Mouse (Mus musculus) myocyte (in vitro differentiated cells): ENCODE data around the gene Ddi1. TPM values are rescaled to one million over a fixed set of nuclear protein-coding genes. Genes with fewer than 3 reads are reported as not detected.

Source experiments
- H3K27me3 ChIP-seq: one replicate; pipeline ENCODE4 v1.6.1; 2011; ENCODE audit not compliant: control insufficient read depth, insufficient read depth, insufficient read length
- H3K36me3 ChIP-seq: one replicate; pipeline ENCODE4 v1.6.1; 2011; ENCODE audit not compliant: control insufficient read depth, insufficient read depth
- H3K4me2 ChIP-seq: one replicate; pipeline ENCODE4 v1.6.1; 2011; ENCODE audit warnings: low read depth, control low read depth
- H3K4me3 ChIP-seq: one replicate; pipeline ENCODE4 v1.5.1; 2011; ENCODE audit warnings: mild to moderate bottlenecking, control low read depth, moderate library complexity
- H3K79me2 ChIP-seq: one replicate; pipeline ENCODE4 v1.6.1; 2011; ENCODE audit not compliant: control insufficient read depth, insufficient read depth
- H3ac ChIP-seq: one replicate; pipeline ENCODE4 v1.6.1; 2011; ENCODE audit not compliant: control insufficient read depth, insufficient read length
- CEBPB ChIP-seq: IDR thresholded peaks from 2 replicates; pipeline ENCODE4 v1.6.1; 2011; ENCODE audit warnings: mild to moderate bottlenecking, moderate library complexity; ENCODE audit not compliant: poor library complexity, insufficient read depth, severe bottlenecking
- E2F4 ChIP-seq: IDR thresholded peaks from one replicate; pipeline ENCODE4 v1.6.1; 2011; ENCODE audit warnings: mild to moderate bottlenecking, control low read depth, moderate library complexity; ENCODE audit not compliant: insufficient read depth
- MAX ChIP-seq: IDR thresholded peaks from one replicate; pipeline ENCODE4 v1.6.1; 2011; ENCODE audit warnings: low read depth, mild to moderate bottlenecking, control low read depth
- MYOD1 ChIP-seq, 3 experiments: IDR thresholded peaks; one replicate each; pipeline ENCODE4 v1.6.1; 2011; ENCODE audit warnings: control low read depth in 2 of 3, low read depth in 2 of 3, mild to moderate bottlenecking in 2 of 3, moderate library complexity in 1 of 3; ENCODE audit not compliant: insufficient read length in 2 of 3, control insufficient read depth in 1 of 3
- MYOG ChIP-seq, 3 experiments: IDR thresholded peaks; one replicate each; pipeline ENCODE4 v1.6.1; 2011; ENCODE audit warnings: control low read depth in 2 of 3, low read depth in 2 of 3, mild to moderate bottlenecking in 2 of 3; ENCODE audit not compliant: insufficient read length in 2 of 3, control insufficient read depth in 1 of 3, insufficient read depth in 1 of 3
- POLR2A ChIP-seq: IDR thresholded peaks from one replicate; pipeline ENCODE4 v1.6.1; 2011; ENCODE audit warnings: low read depth, mild to moderate bottlenecking, control low read depth, moderate library complexity; ENCODE audit not compliant: insufficient read length
- POLR2AphosphoS2 ChIP-seq: IDR thresholded peaks from one replicate; pipeline ENCODE4 v1.6.1; 2011; ENCODE audit warnings: low read depth, control low read depth; ENCODE audit not compliant: insufficient read length
- REST ChIP-seq: IDR thresholded peaks from one replicate; pipeline ENCODE4 v1.6.1; 2011; ENCODE audit warnings: mild to moderate bottlenecking, control low read depth, moderate library complexity; ENCODE audit not compliant: insufficient read depth, insufficient read length
- SRF ChIP-seq: IDR thresholded peaks from one replicate; pipeline ENCODE4 v1.6.1; 2011; ENCODE audit warnings: low read depth; ENCODE audit not compliant: control insufficient read depth, insufficient read length
- TCF12 ChIP-seq: IDR thresholded peaks from one replicate; pipeline ENCODE4 v1.6.1; 2011; ENCODE audit warnings: mild to moderate bottlenecking, control low read depth; ENCODE audit not compliant: poor library complexity, insufficient read depth, severe bottlenecking
- TCF3 ChIP-seq: IDR thresholded peaks from one replicate; pipeline ENCODE4 v1.6.1; 2011; ENCODE audit warnings: low read depth, control low read depth; ENCODE audit not compliant: insufficient read length
- USF1 ChIP-seq: IDR thresholded peaks from one replicate; pipeline ENCODE4 v1.6.1; 2011; ENCODE audit warnings: low read depth, mild to moderate bottlenecking, control low read depth, moderate library complexity
- polyA plus RNA-seq: library from polyadenylated mRNA; unstranded; fragments of >200 nt; fragmentation: generic; extraction: Trizol; gene quantifications from one replicate; pipeline ENCODE4 v1.2.1, GENCODE M21; 2012; ENCODE audit warnings: missing spikeins

Ddi1 gene
- 0.01 TPM for polyA plus RNA-seq

- Histone ChIP-seq H3K4me2 (no peak within 1 kb of the TSS), H3K27me3 (no peaks in the 10 kb centered on the region), H3K36me3 (no peaks in the 10 kb centered on the region), H3K79me2 (no peaks in the 10 kb centered on the region), H3K4me3 (no peak within 1 kb of the TSS), H3ac (no peak within 1 kb of the TSS)
- TF ChIP-seq TCF12 (no peak), POLR2A (no peak), REST (no peak), USF1 (no peak)
Measured at GRCm38 (mm10) chr9:6269796-6270280, at the start of gene Ddi1. Gene Ddi1 (minus strand): TSS chr9:6269846.

- H3K27me3 ChIP-seq = no peaks in the 10 kb centered on the region
- H3K36me3 ChIP-seq = no peaks in the 10 kb centered on the region
- TF ChIP-seq REST = no peak
- peak; percentile 31 to 86 (median 80) for TF ChIP-seq MYOD1 (IDR thresholded peaks at IDR 0.05; ENCODE audit: control insufficient read depth in 1 of 3, insufficient read length in 2 of 3, low read depth in 2 of 3)
- peak; percentile 30 for TF ChIP-seq TCF3
- no peak for TF ChIP-seq POLR2AphosphoS2
- TF ChIP-seq E2F4 = no peak
- peak in 1 of 3 experiments; percentile 84 for TF ChIP-seq MYOG (IDR thresholded peaks at IDR 0.05; ENCODE audit: control insufficient read depth in 1 of 3, insufficient read depth in 1 of 3, insufficient read length in 2 of 3, low read depth in 2 of 3)
- peak; percentile 69 for TF ChIP-seq TCF12
- H3ac ChIP-seq = no peak overlapping the region
- no peak overlapping the region for H3K4me2 ChIP-seq
- H3K79me2 ChIP-seq = no peaks in the 10 kb centered on the region
- no peak overlapping the region for H3K4me3 ChIP-seq
Measured at GRCm38 (mm10) chr9:6317114-6317513, 47.5 kb upstream of the Ddi1 start.

DNA sequence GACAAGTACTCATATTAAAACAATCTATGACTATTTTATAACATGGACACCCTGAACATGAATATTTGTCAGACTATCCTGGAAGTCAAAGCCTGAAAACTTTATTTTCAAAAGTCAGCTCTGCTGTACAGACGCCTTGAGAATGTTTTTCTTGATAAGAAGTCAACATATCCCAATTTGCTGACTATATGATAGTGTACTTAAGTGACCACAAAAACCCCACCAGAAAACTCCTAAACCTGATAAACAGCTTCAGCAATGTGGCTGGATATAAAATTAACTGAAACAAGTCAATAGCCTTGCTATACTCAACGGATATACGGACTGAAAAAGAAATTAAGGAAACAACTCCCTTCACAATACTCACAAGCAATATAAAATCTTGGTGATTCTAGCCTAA lies 36.2 kb upstream of the Ddi1 start:
- no peak for TF ChIP-seq MYOG (IDR thresholded peaks at IDR 0.05; ENCODE audit: control insufficient read depth in 1 of 3, insufficient read depth in 1 of 3, insufficient read length in 2 of 3, low read depth in 2 of 3)
- TF ChIP-seq POLR2AphosphoS2 = no peak
- no peak for TF ChIP-seq CEBPB
- TF ChIP-seq TCF12 = no peak
- TF ChIP-seq E2F4 = no peak
- TF ChIP-seq SRF = no peak
- TF ChIP-seq REST = no peak
- no peak for TF ChIP-seq TCF3
- no peak for TF ChIP-seq MYOD1 (IDR thresholded peaks at IDR 0.05; ENCODE audit: control insufficient read depth in 1 of 3, insufficient read length in 2 of 3, low read depth in 2 of 3)
- no peak for TF ChIP-seq MAX
- no peak for TF ChIP-seq USF1
- TF ChIP-seq POLR2A = no peak
- Histone ChIP-seq H3K4me3 (no peak overlapping the region), H3K79me2 (no peaks in the 10 kb centered on the region), H3K4me2 (no peak overlapping the region), H3K36me3 (no peaks in the 10 kb centered on the region), H3ac (no peak overlapping the region), H3K27me3 (no peaks in the 10 kb centered on the region)

DNA sequence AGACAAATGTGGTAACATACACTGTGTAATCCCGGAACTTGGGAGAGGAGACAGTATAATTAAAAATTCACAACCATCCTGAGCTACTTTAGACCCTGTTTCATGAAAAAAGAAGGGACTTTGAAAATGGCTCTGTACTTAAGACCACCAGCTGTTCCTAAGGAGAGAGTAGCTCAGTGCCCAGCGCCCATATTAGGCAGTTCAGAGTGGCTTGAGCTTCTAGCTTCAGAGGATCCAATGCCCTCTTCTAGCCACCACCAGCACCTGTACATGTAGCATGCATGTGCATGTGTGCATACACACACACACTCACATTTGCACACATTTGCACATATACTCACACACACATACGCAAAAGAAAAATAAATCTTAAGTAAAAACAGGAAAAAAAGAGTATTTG lies 34.9 kb upstream of the Ddi1 start:
- Histone ChIP-seq H3K36me3 (no peaks in the 10 kb centered on the region), H3K4me3 (no peak overlapping the region), H3ac (no peak overlapping the region), H3K27me3 (no peaks in the 10 kb centered on the region), H3K4me2 (no peak overlapping the region), H3K79me2 (no peaks in the 10 kb centered on the region)
- no peak for TF ChIP-seq TCF3
- TF ChIP-seq SRF = peak; percentile 95

DNA sequence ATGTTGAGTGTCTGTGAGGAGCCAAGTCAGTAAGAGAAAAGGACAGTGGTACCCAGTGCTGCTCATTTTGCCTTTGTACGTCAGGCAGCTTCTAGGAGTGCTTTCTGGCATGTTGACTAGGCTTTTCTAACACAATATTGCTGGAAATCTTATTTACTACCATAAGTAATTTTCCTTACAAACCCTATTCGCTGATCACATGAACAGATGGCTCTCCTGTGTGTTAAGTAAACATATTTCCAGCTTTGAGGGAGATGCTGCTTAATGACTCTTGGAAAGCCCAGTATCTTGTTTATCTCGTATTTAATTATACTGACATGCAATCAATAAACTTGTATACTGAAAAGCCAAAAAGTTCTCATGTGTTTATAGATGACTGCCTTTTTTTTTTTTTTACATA lies 32.4 kb upstream of the Ddi1 start:
- H3K4me2 ChIP-seq = no peak overlapping the region
- TF ChIP-seq E2F4 (no peak), CEBPB (no peak), REST (no peak), SRF (no peak), MAX (no peak), MYOG (IDR thresholded peaks at IDR 0.05; ENCODE audit: control insufficient read depth in 1 of 3, insufficient read depth in 1 of 3, insufficient read length in 2 of 3, low read depth in 2 of 3) (no peak), TCF3 (no peak), POLR2AphosphoS2 (no peak), POLR2A (no peak), USF1 (no peak), MYOD1 (IDR thresholded peaks at IDR 0.05; ENCODE audit: control insufficient read depth in 1 of 3, insufficient read length in 2 of 3, low read depth in 2 of 3) (no peak), TCF12 (no peak)
- H3K27me3 ChIP-seq = no peaks in the 10 kb centered on the region
- H3ac ChIP-seq = no peak overlapping the region
- H3K4me3 ChIP-seq = no peak overlapping the region
- no peaks in the 10 kb centered on the region for H3K36me3 ChIP-seq
- H3K79me2 ChIP-seq = no peaks in the 10 kb centered on the region

DNA sequence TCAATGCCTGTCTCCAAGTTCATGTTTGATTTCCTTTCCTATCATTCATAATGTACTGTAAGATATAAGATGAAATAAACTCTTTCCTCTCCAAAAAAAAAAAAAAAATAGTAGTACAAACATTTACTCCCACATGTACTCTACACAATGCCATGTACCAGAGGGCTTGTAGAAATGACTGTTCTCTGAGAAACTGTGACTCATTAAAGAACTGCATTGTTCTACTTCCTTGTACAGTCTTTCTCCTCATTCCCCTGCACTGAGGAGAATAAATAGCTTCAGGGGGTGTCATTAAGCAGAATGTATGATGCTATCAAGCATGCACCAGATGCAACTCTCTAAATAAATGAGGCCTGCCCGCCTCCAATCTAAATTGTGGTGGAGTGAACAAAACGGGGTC lies 28.9 kb upstream of the Ddi1 start:
- H3K27me3 ChIP-seq = no peaks in the 10 kb centered on the region
- no peaks in the 10 kb centered on the region for H3K79me2 ChIP-seq
- no peaks in the 10 kb centered on the region for H3K36me3 ChIP-seq
- no peak overlapping the region for H3K4me2 ChIP-seq
- no peak overlapping the region for H3ac ChIP-seq
- TF ChIP-seq REST (no peak), E2F4 (no peak), TCF3 (no peak), CEBPB (no peak), MAX (no peak), TCF12 (no peak), USF1 (no peak), POLR2AphosphoS2 (no peak), SRF (no peak), MYOD1 (IDR thresholded peaks at IDR 0.05; ENCODE audit: control insufficient read depth in 1 of 3, insufficient read length in 2 of 3, low read depth in 2 of 3) (no peak), POLR2A (no peak), MYOG (IDR thresholded peaks at IDR 0.05; ENCODE audit: control insufficient read depth in 1 of 3, insufficient read depth in 1 of 3, insufficient read length in 2 of 3, low read depth in 2 of 3) (no peak)
- H3K4me3 ChIP-seq = no peak overlapping the region
